Mouse (Mus musculus) gastrocnemius, adult 18-20 months (tissue): Measurements from ENCODE around the gene Actr5. TPM values are rescaled to one million over a fixed set of nuclear protein-coding genes. Genes with fewer than 3 reads are reported as not detected.

Experiments used
- DNase-seq: peaks from one replicate; pipeline ENCODE4 v3.0.0; 2021; ENCODE audit warnings: low spot score
- long read RNA-seq, 2 experiments: library from polyadenylated mRNA; stranded (forward); transcript quantifications; one replicate each; pipeline ENCODE4 v2.0.0; 2021
- total RNA-seq, 2 experiments: library from RNA; stranded (reverse); gene quantifications; 2 replicates each; pipeline ENCODE4 v1.2.3; 2021

Actr5 gene
- total RNA-seq, result 1 to 10 TPM; 3.8 to 4.0 TPM
- long read RNA-seq, experiment 1, partial matches to known transcripts, result 0 of 2 reads
- long read RNA-seq, experiment 1, other reads (novel, unspliced or antisense), result 0 of 2 reads
- long read RNA-seq, experiment 2, partial matches to known transcripts, result 1 of 3 reads
- long read RNA-seq, experiment 2, other reads (novel, unspliced or antisense), result 0 of 3 reads

- DNase-seq, result peak; percentile 94
These were observed at the start of gene Actr5 for GRCm38 (mm10) chr2:158624718-158625222. Gene Actr5 (plus strand): TSS chr2:158624888.

- DNase-seq, result no peak
These were observed 44.7 kb upstream of the Actr5 start for GRCm38 (mm10) chr2:158579979-158580378.

GRCm38 (mm10) chr2:158584621-158585358, 39.9 kb upstream of the Actr5 start:
- no peak for DNase-seq

- DNase-seq, result no peak
These were observed 36.0 kb upstream of the Actr5 start for GRCm38 (mm10) chr2:158588524-158589271.

GRCm38 (mm10) chr2:158590495-158590894, 34.2 kb upstream of the Actr5 start:
- DNase-seq, result no peak

GRCm38 (mm10) chr2:158591286-158591685, 33.4 kb upstream of the Actr5 start:
- DNase-seq, result no peak

GRCm38 (mm10) chr2:158593371-158593770, 31.3 kb upstream of the Actr5 start:
- DNase-seq, result no peak

- DNase-seq, result no peak
These were observed 29.6 kb upstream of the Actr5 start for GRCm38 (mm10) chr2:158595103-158595502.

GRCm38 (mm10) chr2:158595577-158595976, 29.1 kb upstream of the Actr5 start:
- no peak for DNase-seq

- no peak for DNase-seq
These were observed 27.9 kb upstream of the Actr5 start for GRCm38 (mm10) chr2:158596803-158597202.

GRCm38 (mm10) chr2:158600517-158600916, 24.2 kb upstream of the Actr5 start:
- DNase-seq, result no peak

GRCm38 (mm10) chr2:158601326-158601725, 23.4 kb upstream of the Actr5 start:
- DNase-seq, result no peak

GRCm38 (mm10) chr2:158602663-158603062, 22.0 kb upstream of the Actr5 start:
- DNase-seq, result no peak

GRCm38 (mm10) chr2:158606511-158606964, 18.1 kb upstream of the Actr5 start:
- DNase-seq, result no peak

- no peak for DNase-seq
These were observed 15.0 kb upstream of the Actr5 start for GRCm38 (mm10) chr2:158609681-158610080.

GRCm38 (mm10) chr2:158610488-158611325, 14.0 kb upstream of the Actr5 start, which contains the start of gene Slc32a1:
Gene Slc32a1 (plus strand): TSS chr2:158610767.
- DNase-seq, result no peak

- no peak for DNase-seq
These were observed 13.4 kb upstream of the Actr5 start for GRCm38 (mm10) chr2:158611326-158611719.

- no peak for DNase-seq
These were observed 12.7 kb upstream of the Actr5 start for GRCm38 (mm10) chr2:158611726-158612670.

- no peak for DNase-seq
These were observed 11.9 kb upstream of the Actr5 start for GRCm38 (mm10) chr2:158612671-158613250.
